Mouse (Mus musculus) stomach, postnatal 0 days (tissue): Measurements from ENCODE around the gene Parvb. TPM values are rescaled to one million over a fixed set of nuclear protein-coding genes. Genes with fewer than 3 reads are reported as not detected.

ENCODE experiments used
- ATAC-seq: fragments of 200-750 bp; cut with Nextera tagmentation; 2 replicates; pipeline ENCODE4 v1.8.0; 2017; ENCODE audit not compliant: low FRiP score, low TSS enrichment
- DNase-seq: peaks from one replicate; pipeline ENCODE4 v3.0.0-alpha.2; 2016; ENCODE audit warnings: low spot score
- H3K27ac ChIP-seq: fragments of 300-500 bp; sonication (generic); replicated peaks from 2 replicates; pipeline ENCODE4 v1.5.1; 2014; ENCODE audit warnings: mild to moderate bottlenecking, control low read depth
- H3K27me3 ChIP-seq: fragments of 300-500 bp; sonication (generic); 2 replicates; pipeline ENCODE4 v1.6.1; 2014; ENCODE audit warnings: low read length; ENCODE audit not compliant: control insufficient read depth, insufficient read depth
- H3K36me3 ChIP-seq: fragments of 300-500 bp; sonication (generic); 2 replicates; pipeline ENCODE4 v1.6.1; 2014; ENCODE audit warnings: low read length, mixed read lengths; ENCODE audit not compliant: control insufficient read depth, insufficient read depth
- H3K4me1 ChIP-seq: fragments of 300-500 bp; sonication (generic); replicated peaks from 2 replicates; pipeline ENCODE4 v1.6.1; 2014; ENCODE audit warnings: antibody characterized with exemption; ENCODE audit not compliant: control insufficient read depth, insufficient read depth
- H3K4me2 ChIP-seq: fragments of 300-500 bp; sonication (generic); replicated peaks from 2 replicates; pipeline ENCODE4 v1.6.1; 2014; ENCODE audit warnings: low read depth, mild to moderate bottlenecking, control low read depth, moderate library complexity
- H3K4me3 ChIP-seq: fragments of 300-500 bp; sonication (generic); 2 replicates; pipeline ENCODE4 v1.5.1; 2014; ENCODE audit warnings: low read depth, low read length, control low read depth
- H3K9ac ChIP-seq: fragments of 300-500 bp; sonication (generic); 2 replicates; pipeline ENCODE4 v1.6.1; 2014; ENCODE audit warnings: mild to moderate bottlenecking, low read length, control low read depth, mixed read lengths
- H3K9me3 ChIP-seq: fragments of 300-500 bp; sonication (generic); 2 replicates; pipeline ENCODE4 v1.6.1; 2016; ENCODE audit warnings: low read length; ENCODE audit not compliant: control insufficient read depth
- CTCF ChIP-seq: IDR thresholded peaks from 2 replicates; pipeline ENCODE4 v1.5.1; 2016; ENCODE audit warnings: antibody characterized with exemption, low read depth, mild to moderate bottlenecking, moderate library complexity
- EP300 ChIP-seq: optimal IDR thresholded peaks from 2 replicates; pipeline ENCODE3; 2016; ENCODE audit warnings: antibody characterized with exemption
- WGBS: fragments of 180-500 bp; shearing (Covaris S2); extraction: QIAGEN DNeasy Blood & Tissue Kit; methylation state at CpG from one replicate; pipeline ENCODE4 v1.1.7; 2014; 5-methylcytosine and 5-hydroxymethylcytosine counted together
- polyA plus RNA-seq: library from polyadenylated mRNA; unstranded; fragments of >200 nt; fragmentation: Nextera tagmentation; extraction: Ambion mirVana; gene quantifications from 2 replicates; pipeline ENCODE4 v1.2.1, GENCODE M21; 2015

Gene Parvb
- polyA plus RNA-seq, 1 experiment from 2014 or later, result 1.1 TPM

DNA sequence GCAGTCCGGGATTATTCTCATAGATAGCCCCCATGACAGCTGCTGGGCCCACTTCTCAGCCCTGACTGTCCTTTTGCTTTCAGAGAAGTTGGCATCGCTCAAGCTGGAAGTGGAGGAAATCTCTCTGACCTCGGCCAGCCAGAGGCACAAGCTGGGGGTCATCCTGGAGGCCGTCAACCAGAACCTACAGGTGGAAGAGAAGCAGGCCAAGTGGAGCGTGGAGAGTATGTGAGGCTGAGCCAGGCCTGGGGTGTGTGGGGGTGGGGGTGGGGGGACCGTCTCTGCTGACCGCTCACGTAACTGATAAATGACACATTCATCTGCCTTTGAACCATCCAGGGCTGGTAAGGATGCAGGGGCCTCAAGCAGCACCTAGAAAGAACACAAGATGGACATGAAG, 98.1 kb downstream of the Parvb start:
- no peak overlapping the region for H3K27ac ChIP-seq
- no peak overlapping the region for H3K9ac ChIP-seq
- H3K27me3 ChIP-seq, result no peaks in the 10 kb centered on the region
- H3K36me3 ChIP-seq, result no peaks in the 10 kb centered on the region
- no peak overlapping the region for H3K4me2 ChIP-seq
- no peak overlapping the region for H3K4me3 ChIP-seq
- no peak for DNase-seq
- WGBS, result 89% methylated on average over 8 of the region's 8 CpGs
- ATAC-seq, result no peak
- H3K9me3 ChIP-seq, result no peaks in the 10 kb centered on the region
- TF ChIP-seq EP300 (no peak), CTCF (no peak)
- H3K4me1 ChIP-seq, result no peaks in the 10 kb centered on the region

- DNase-seq, result no peak
- Histone ChIP-seq H3K4me2 (no peak overlapping the region), H3K9ac (no peak overlapping the region), H3K9me3 (no peaks in the 10 kb centered on the region), H3K4me3 (no peak overlapping the region), H3K36me3 (no peaks in the 10 kb centered on the region), H3K27me3 (no peaks in the 10 kb centered on the region), H3K4me1 (no peaks in the 10 kb centered on the region), H3K27ac (no peak overlapping the region)
- TF ChIP-seq CTCF (no peak), EP300 (no peak)
- ATAC-seq, result no peak
- 76% methylated on average over 4 of the region's 4 CpGs for WGBS
Observed at GRCm38 (mm10) chr15:84331066-84331612, 99.3 kb downstream of the Parvb start.

- Histone ChIP-seq H3K36me3 (no peaks in the 10 kb centered on the region), H3K4me1 (no peaks in the 10 kb centered on the region), H3K27ac (no peak overlapping the region), H3K4me3 (no peak overlapping the region), H3K27me3 (no peaks in the 10 kb centered on the region), H3K4me2 (no peak overlapping the region), H3K9me3 (no peaks in the 10 kb centered on the region), H3K9ac (no peak overlapping the region)
- WGBS, result 65% methylated on average over 12 of the region's 12 CpGs
- TF ChIP-seq CTCF, result no peak
- TF ChIP-seq EP300, result no peak
- no peak for DNase-seq
- no peak for ATAC-seq
Observed at GRCm38 (mm10) chr15:84336281-84336817, 104.5 kb downstream of the Parvb start.

DNA sequence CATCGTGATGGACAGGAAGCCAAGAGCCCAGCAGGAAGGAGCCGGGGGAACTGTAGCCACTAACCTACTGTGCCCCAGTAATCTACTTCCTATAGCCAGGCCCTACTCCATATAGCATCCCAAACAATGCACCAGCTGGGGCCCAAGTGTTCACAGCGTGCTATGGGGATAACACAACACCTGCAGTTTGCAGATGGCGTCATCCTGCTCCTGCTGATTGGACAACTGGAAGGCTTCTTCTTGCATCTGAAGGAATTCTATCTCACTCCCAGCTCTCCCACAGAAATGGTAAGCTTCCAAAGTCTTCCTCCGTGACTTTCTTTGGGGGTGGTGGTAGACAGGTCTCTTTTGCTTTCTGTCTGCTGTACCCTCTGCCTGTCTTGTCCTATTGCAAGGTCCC, 105.8 kb downstream of the Parvb start:
- Histone ChIP-seq H3K4me1 (no peaks in the 10 kb centered on the region), H3K27ac (no peak overlapping the region), H3K4me2 (no peak overlapping the region), H3K9me3 (no peaks in the 10 kb centered on the region), H3K36me3 (no peaks in the 10 kb centered on the region), H3K27me3 (no peaks in the 10 kb centered on the region), H3K4me3 (no peak overlapping the region), H3K9ac (no peak overlapping the region)
- ATAC-seq (no peak), DNase-seq (no peak)
- no peak for TF ChIP-seq EP300
- TF ChIP-seq CTCF, result no peak
- WGBS, result 68% methylated on average over 5 of the region's 5 CpGs

- Histone ChIP-seq H3K4me3 (no peak overlapping the region), H3K27ac (no peak overlapping the region), H3K9ac (no peak overlapping the region), H3K9me3 (no peaks in the 10 kb centered on the region), H3K36me3 (no peaks in the 10 kb centered on the region), H3K27me3 (no peaks in the 10 kb centered on the region), H3K4me2 (no peak overlapping the region), H3K4me1 (no peaks in the 10 kb centered on the region)
- no peak for TF ChIP-seq CTCF
- no peak for TF ChIP-seq EP300
- ATAC-seq (no peak), DNase-seq (no peak)
- 56% methylated on average over 2 of the region's 2 CpGs for WGBS
Observed at GRCm38 (mm10) chr15:84340926-84341325, 109.1 kb downstream of the Parvb start.

- Histone ChIP-seq H3K9ac (no peak overlapping the region), H3K4me3 (no peak overlapping the region), H3K9me3 (no peaks in the 10 kb centered on the region), H3K27me3 (no peaks in the 10 kb centered on the region), H3K36me3 (no peaks in the 10 kb centered on the region), H3K4me2 (no peak overlapping the region), H3K4me1 (no peaks in the 10 kb centered on the region), H3K27ac (no peak overlapping the region)
- WGBS, result 86% methylated on average over 4 of the region's 4 CpGs
- no peak for DNase-seq
- peak; percentile 47 for TF ChIP-seq CTCF
- no peak for TF ChIP-seq EP300
- ATAC-seq, result no peak
Observed at GRCm38 (mm10) chr15:84348769-84349168, 116.9 kb downstream of the Parvb start.
